Mouse (Mus musculus) neural tube, embryonic 13.5 days (tissue): ENCODE measurements around the gene Gm26558. TPM values are rescaled to one million over a fixed set of nuclear protein-coding genes. Genes with fewer than 3 reads are reported as not detected.
A peak's percentile ranks its signal among the peaks of the same experiment; 100 is the strongest.

Experiments used
- ATAC-seq: fragments of 200-750 bp; cut with Nextera tagmentation; 2 replicates; pipeline ENCODE4 v1.8.0; 2017; ENCODE audit warnings: low read depth, mild to moderate bottlenecking, moderate TSS enrichment, moderate library complexity
- H3K27ac ChIP-seq: fragments of 300-500 bp; sonication (generic); replicated peaks from 2 replicates; pipeline ENCODE4 v1.5.1; 2015; ENCODE audit warnings: moderate library complexity, mild to moderate bottlenecking, inconsistent platforms
- H3K27me3 ChIP-seq: fragments of 300-500 bp; sonication (generic); 2 replicates; pipeline ENCODE4 v1.6.1; 2015; ENCODE audit warnings: mild to moderate bottlenecking, inconsistent platforms
- H3K36me3 ChIP-seq: fragments of 300-500 bp; sonication (generic); 2 replicates; pipeline ENCODE4 v1.6.1; 2015; ENCODE audit warnings: mild to moderate bottlenecking, inconsistent platforms
- H3K4me1 ChIP-seq: fragments of 300-500 bp; sonication (generic); replicated peaks from 2 replicates; pipeline ENCODE4 v1.6.1; 2015; ENCODE audit warnings: inconsistent platforms
- H3K4me2 ChIP-seq: fragments of 300-500 bp; sonication (generic); 2 replicates; pipeline ENCODE4 v1.6.1; 2015; ENCODE audit warnings: inconsistent platforms, mild to moderate bottlenecking, moderate library complexity
- H3K4me3 ChIP-seq: fragments of 300-500 bp; sonication (generic); 2 replicates; pipeline ENCODE4 v1.5.1; 2015; ENCODE audit warnings: mild to moderate bottlenecking, inconsistent platforms
- H3K9ac ChIP-seq: fragments of 300-500 bp; sonication (generic); 2 replicates; pipeline ENCODE4 v1.6.1; 2015; ENCODE audit warnings: moderate library complexity, mild to moderate bottlenecking, inconsistent platforms
- H3K9me3 ChIP-seq: fragments of 300-500 bp; sonication (generic); 2 replicates; pipeline ENCODE4 v1.6.1; 2016; ENCODE audit warnings: inconsistent platforms
- WGBS: fragments of 180-500 bp; shearing (Covaris S2); methylation state at CpG from one replicate; pipeline ENCODE4 v1.1.7; 2015; 5-methylcytosine and 5-hydroxymethylcytosine counted together
- polyA plus RNA-seq: library from polyadenylated mRNA; unstranded; fragments of >200 nt; fragmentation: Nextera tagmentation; extraction: Ambion mirVana; gene quantifications from 2 replicates; pipeline ENCODE4 v1.2.1, GENCODE M21; 2015

Gm26558 gene
- polyA plus RNA-seq, 1 experiment from 2014 or later: 4.0 TPM

DNA sequence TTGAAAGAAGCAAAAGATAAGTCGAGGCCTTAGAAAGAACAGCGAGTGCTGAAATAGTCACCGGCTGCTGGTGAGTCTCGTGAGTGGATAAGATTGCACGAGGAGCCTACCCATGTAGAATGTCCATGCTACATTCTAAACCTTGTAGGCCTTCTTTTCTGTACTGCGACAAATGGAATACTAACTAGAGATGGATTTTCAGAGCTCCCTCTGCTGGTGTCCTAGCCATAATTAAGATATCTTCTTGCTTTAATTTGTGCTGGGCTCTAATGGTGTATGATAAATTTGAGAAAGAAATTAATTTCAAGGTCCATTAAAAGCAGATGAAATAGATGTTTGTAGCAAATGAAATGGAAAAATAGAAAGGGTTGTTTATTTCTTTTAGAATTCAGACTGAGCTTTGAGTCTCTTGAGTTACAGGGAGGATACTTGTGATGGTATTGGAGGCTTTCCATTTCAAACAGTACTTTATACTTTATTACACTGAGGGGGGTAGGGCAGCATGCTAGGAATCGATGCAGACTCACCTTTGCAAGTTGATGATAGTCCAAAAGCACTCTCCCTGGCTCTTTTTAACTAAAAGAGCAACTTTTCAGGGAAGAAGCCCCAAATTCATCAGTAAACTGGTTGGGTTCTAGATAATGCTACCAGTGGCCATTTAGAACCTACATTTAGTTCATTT, 11.7 kb upstream of the Gm26558 start:
- ATAC-seq: no peak
- H3K36me3 ChIP-seq: peaks cover 8% of the 10 kb centered on the region
- H3K27ac ChIP-seq: no peak overlapping the region
- no peaks in the 10 kb centered on the region for H3K4me1 ChIP-seq
- no peaks in the 10 kb centered on the region for H3K27me3 ChIP-seq
- no peaks in the 10 kb centered on the region for H3K9me3 ChIP-seq
- H3K4me3 ChIP-seq: no peak overlapping the region
- no peak overlapping the region for H3K9ac ChIP-seq
- 82% methylated on average over 7 of the region's 7 CpGs for WGBS
- no peak overlapping the region for H3K4me2 ChIP-seq

DNA sequence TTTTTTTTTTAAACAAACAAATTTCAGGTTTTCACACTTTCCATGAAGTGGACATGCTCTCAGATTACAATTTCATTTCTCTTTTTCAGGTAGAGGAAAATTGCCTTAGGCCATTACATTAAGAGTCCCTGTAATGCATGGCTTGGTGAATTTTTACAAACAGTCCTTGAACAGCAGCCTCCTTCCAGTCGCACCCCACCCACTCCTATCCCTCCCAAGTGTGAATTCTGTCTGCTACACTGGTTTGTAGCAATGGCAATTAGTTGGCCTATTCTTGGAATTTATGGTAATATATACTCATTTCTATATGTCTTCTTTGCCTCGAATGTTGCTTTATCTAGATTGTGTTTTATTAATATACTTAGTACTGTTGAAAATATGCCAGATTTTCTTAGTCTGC, 10.6 kb upstream of the Gm26558 start:
- no peak overlapping the region for H3K9ac ChIP-seq
- WGBS: 88% methylated on average over 2 of the region's 2 CpGs
- no peak for ATAC-seq
- no peaks in the 10 kb centered on the region for H3K36me3 ChIP-seq
- no peak overlapping the region for H3K4me2 ChIP-seq
- H3K27ac ChIP-seq: no peak overlapping the region
- H3K4me1 ChIP-seq: 0 out of 2 replicates have a peak, but pooled peaks cover 2% of the 10 kb centered on the region
- H3K27me3 ChIP-seq: no peaks in the 10 kb centered on the region
- no peaks in the 10 kb centered on the region for H3K9me3 ChIP-seq
- H3K4me3 ChIP-seq: no peak overlapping the region

DNA sequence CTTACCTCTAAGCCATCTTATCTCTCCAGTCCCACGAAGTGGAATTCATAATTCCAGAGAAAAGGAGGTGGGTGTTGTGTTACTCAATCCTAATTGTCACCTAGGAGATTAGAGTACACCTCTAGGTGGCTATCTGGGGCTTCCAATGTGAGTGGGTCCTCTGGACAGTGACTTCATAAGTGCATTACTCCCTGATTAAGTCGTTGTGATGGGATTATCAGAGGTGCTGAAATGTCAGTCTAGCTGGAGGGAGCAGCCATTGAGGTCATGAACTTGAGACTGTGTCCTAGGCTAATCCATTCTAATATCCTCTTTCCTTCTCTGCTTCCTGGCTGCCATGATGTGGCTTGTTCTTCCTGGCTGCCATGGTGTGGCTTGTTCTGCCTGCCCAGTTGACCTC, 8.0 kb upstream of the Gm26558 start:
- H3K4me1 ChIP-seq: 0 out of 2 replicates have a peak, but pooled peaks cover 4% of the 10 kb centered on the region
- H3K27me3 ChIP-seq: no peaks in the 10 kb centered on the region
- ATAC-seq: no peak
- no peak overlapping the region for H3K9ac ChIP-seq
- no peak overlapping the region for H3K27ac ChIP-seq
- no peak overlapping the region for H3K4me3 ChIP-seq
- no peaks in the 10 kb centered on the region for H3K9me3 ChIP-seq
- no peaks in the 10 kb centered on the region for H3K36me3 ChIP-seq
- WGBS: 78% methylated on average over 2 of the region's 2 CpGs
- no peak overlapping the region for H3K4me2 ChIP-seq

DNA sequence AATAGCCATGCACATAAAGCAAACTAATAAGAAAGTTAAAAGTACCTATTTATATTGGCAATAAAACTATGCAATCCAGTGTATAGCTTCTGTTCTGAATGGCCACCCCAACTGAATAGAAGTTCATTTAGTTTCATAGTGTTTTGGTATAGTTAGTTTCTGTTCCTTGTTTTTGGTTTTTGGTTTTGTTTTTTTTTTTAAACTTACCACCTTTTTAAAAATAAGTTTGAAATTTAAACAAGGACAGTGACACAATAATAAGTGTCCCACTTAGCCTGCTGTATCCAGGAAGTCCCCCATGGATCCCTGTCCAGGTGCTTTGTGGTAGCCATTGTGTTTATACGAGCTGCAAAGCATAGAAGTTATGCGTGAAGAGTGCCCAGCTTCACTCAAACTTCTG, 7.3 kb upstream of the Gm26558 start:
- 84% methylated on average over 2 of the region's 2 CpGs for whole genome bisulfite sequencing
- Histone ChIP-seq H3K27ac (no peak overlapping the region), H3K27me3 (no peaks in the 10 kb centered on the region), H3K4me1 (0 out of 2 replicates have a peak, but pooled peaks cover 4% of the 10 kb centered on the region), H3K9ac (no peak overlapping the region), H3K36me3 (no peaks in the 10 kb centered on the region), H3K9me3 (no peaks in the 10 kb centered on the region), H3K4me3 (no peak overlapping the region), H3K4me2 (no peak overlapping the region)
- ATAC-seq: no peak

DNA sequence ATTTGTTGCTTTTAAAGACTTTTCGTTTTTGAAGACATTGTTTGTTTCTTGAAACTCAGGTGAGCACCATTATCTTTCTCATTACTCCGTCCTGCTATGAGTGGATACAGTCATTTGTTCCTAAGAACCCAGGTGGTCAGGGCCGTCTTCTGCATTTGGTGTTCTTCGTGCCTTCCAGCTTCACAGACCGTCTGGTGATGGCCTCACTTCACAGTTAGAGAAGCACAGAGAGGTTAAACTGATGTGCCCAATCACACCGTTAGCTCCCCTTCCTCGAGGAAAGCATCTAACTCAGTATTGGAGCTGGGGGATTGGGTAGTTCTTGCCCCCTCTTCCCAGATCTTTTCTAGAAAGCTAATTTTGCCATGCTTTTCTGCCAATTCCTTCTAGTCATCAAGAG, 5.1 kb upstream of the Gm26558 start:
- no peak overlapping the region for H3K9ac ChIP-seq
- no peak for ATAC-seq
- WGBS: 93% methylated on average over 7 of the region's 7 CpGs

DNA sequence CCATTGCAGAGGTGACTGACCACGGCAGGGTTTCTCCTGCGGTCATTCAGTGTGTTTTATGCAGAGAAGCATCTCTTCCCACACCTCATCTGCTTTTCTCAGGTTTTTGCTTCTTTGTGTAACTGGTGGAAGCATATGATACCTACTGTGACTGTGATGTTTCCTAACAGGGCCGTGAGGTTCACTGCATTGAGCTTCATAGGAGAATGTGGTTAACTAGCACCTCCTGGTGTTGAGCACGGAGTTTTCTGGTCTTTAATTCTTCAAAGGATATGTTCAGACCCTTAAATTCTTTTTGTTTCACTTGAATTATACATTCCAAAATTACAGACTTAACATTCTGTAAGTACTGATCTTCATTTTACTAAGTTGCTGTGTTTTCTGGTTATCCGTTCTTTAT, 1.9 kb upstream of the Gm26558 start:
- H3K4me3 ChIP-seq: no peak overlapping the region
- no peaks in the 10 kb centered on the region for H3K36me3 ChIP-seq
- H3K4me2 ChIP-seq: peak overlapping the region; percentile 85; the same call in 1 of the 2 replicates
- H3K9ac ChIP-seq: no peak overlapping the region
- H3K27me3 ChIP-seq: no peaks in the 10 kb centered on the region
- no peaks in the 10 kb centered on the region for H3K9me3 ChIP-seq
- no peak for ATAC-seq
- H3K4me1 ChIP-seq: peaks cover 28% of the 10 kb centered on the region
- no peak overlapping the region for H3K27ac ChIP-seq
- 81% methylated on average over 5 of the region's 5 CpGs for WGBS

More for the DNA sequence above, 5.1 kb upstream of the Gm26558 start:
- Histone ChIP-seq H3K27me3 (no peaks in the 10 kb centered on the region), H3K36me3 (no peaks in the 10 kb centered on the region), H3K4me3 (no peak overlapping the region), H3K4me1 (peaks cover 22% of the 10 kb centered on the region), H3K27ac (no peak overlapping the region), H3K9me3 (no peaks in the 10 kb centered on the region), H3K4me2 (no peak overlapping the region)

DNA sequence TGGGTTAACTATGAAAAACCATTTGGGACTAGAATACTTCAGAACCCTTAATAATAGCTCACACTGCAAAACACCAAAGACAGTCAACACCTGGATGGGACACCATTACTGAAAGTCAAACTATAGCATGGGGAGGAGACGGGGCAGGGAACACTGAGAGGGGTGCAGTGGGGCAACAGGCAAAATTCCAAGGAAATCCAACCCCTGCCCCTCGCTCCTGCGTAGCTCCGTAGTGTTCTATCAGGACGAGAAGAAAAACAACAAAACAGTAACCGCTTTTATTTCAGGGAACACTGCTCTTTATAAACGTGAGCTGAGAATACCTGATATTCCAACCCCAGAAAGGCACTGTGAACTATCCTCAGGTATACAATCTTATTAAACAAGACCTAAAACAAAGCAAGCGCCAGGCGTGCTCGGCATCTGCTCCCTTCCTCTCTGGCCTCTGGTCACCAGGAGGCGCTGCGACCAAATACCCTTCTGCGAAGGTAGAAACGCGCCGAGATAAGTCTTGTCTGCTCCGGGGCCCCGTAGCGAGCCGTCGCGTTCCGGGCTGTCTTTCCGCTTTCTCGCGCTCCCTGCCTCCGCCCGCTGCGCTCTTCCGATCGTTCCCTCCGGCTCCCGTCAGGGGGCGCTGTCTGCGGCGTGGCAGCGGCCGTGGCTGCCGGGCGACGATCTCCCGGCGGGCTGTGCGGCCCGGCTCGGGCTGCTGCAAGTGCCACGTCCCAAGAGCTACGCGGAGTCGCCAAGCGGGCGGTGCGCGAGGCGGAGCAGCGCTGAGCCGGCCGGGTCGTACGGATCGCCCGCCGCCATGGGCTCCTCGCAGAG, 807 bp downstream of the Gm26558 start, which contains the start of gene Gorasp2:
Gorasp2 (plus strand) TSS at position 690 of the 828 bp plus-strand sequence.
- Histone ChIP-seq H3K4me3 (peak within 1 kb of the TSS; percentile 73), H3K27me3 (peaks cover 5% of the 10 kb centered on the region; the same call in 1 of the 2 replicates), H3K4me1 (peaks cover 23% of the 10 kb centered on the region), H3K36me3 (no peaks in the 10 kb centered on the region), H3K4me2 (peak within 1 kb of the TSS; percentile 85), H3K9me3 (no peaks in the 10 kb centered on the region), H3K9ac (peak within 1 kb of the TSS; percentile 96), H3K27ac (peak within 1 kb of the TSS; percentile 92)
- WGBS: 2% methylated on average over 64 of the region's 64 CpGs
- ATAC-seq: peak; percentile 96

DNA sequence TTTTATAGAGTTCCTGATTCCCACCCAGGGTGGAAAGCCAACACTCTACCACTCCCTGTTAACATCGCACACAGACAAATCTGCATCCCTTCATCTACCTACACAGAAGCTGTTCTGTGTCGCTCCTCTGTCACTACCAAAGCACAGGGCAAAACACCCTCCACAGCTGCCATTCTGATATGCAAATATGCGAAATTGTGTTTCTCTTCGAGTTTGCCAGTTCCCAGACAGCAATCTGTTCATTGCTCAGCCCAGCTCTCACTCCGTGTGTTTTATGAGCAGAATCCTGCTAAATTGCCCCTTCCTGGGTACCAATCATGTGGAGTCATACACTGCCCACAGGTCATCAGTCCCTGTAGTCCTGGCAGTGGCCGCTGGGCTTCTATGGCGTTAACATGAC, 4.8 kb downstream of the Gm26558 start:
- no peaks in the 10 kb centered on the region for H3K36me3 ChIP-seq
- WGBS: 62% methylated on average over 7 of the region's 7 CpGs
- no peaks in the 10 kb centered on the region for H3K9me3 ChIP-seq
- no peak for ATAC-seq
- peaks cover 6% of the 10 kb centered on the region for H3K4me1 ChIP-seq
- no peak overlapping the region for H3K27ac ChIP-seq
- no peak overlapping the region for H3K9ac ChIP-seq
- no peak overlapping the region for H3K4me3 ChIP-seq
- no peak overlapping the region for H3K4me2 ChIP-seq
- H3K27me3 ChIP-seq: peaks cover 5% of the 10 kb centered on the region; the same call in 1 of the 2 replicates

DNA sequence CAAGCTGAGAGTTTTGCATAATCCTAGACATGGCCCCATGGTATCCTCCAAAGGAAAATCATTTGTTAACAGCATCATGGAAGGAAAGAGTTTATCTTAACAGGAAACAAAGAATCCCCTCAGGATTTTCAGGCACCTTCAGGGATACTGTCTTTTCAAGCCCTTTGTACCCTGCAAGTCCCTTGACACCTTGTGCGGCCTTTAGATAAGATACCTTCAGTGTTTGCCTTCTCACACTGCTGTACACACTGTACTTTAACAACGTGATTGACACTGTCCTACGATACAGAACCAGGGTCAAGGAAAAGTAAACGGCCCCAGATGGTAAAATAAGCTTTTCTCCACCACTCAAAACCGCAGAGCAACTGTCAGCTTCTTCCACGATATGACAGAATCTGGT, 10.1 kb downstream of the Gm26558 start:
- WGBS: 72% methylated on average over 6 of the region's 6 CpGs
- no peak for ATAC-seq
- Histone ChIP-seq H3K4me1 (no peaks in the 10 kb centered on the region), H3K27me3 (no peaks in the 10 kb centered on the region; the same call in 1 of the 2 replicates), H3K9ac (no peak overlapping the region), H3K36me3 (no peaks in the 10 kb centered on the region), H3K4me2 (no peak overlapping the region), H3K4me3 (no peak overlapping the region), H3K27ac (no peak overlapping the region), H3K9me3 (no peaks in the 10 kb centered on the region)

DNA sequence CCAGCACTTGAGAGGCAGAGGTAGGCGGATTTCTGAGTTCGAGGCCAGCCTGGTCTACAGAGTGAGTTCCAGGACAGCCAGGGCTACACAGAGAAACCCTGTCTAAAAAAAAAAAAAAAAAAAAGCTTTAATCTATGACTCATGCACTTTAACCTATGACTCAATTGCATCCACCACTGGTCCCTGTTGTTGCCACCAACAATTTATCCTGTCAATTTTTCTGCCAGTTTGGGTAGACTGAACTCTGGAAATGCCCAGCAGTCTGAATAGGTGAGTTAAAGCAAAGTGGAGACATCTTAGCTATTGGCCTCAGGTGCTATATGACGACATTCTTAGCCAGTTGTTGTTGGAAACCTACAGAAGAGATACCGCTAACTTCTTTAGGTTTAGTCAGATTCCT, 12.4 kb downstream of the Gm26558 start:
- Histone ChIP-seq H3K4me2 (no peak overlapping the region), H3K4me3 (no peak overlapping the region), H3K9me3 (no peaks in the 10 kb centered on the region), H3K36me3 (no peaks in the 10 kb centered on the region), H3K27me3 (no peaks in the 10 kb centered on the region), H3K27ac (no peak overlapping the region), H3K4me1 (no peaks in the 10 kb centered on the region), H3K9ac (no peak overlapping the region)
- ATAC-seq: no peak
- 89% methylated on average over 4 of the region's 4 CpGs for WGBS

DNA sequence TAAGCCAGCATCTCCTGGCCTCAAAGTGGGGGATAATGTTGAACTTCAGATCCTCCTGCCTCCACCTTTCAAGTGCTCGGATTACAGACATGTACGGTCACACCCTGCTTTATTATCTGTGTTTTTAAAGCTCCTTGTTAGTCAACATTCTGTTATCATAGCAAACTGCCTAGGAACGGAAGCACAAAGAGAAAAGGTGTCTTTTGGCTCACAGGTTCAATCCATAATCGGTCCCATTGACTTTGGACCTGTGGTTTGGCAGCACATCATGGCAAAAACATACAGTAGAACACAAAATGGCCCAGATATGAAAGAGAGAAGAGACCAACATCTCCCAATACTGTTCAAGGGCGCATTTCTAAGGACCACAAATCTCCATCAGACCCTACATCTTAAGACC, 13.6 kb downstream of the Gm26558 start:
- Histone ChIP-seq H3K27me3 (no peaks in the 10 kb centered on the region), H3K27ac (no peak overlapping the region), H3K36me3 (no peaks in the 10 kb centered on the region), H3K9ac (no peak overlapping the region), H3K9me3 (no peaks in the 10 kb centered on the region), H3K4me1 (peaks cover 12% of the 10 kb centered on the region), H3K4me2 (no peak overlapping the region), H3K4me3 (no peak overlapping the region)
- no peak for ATAC-seq
- 86% methylated on average over 5 of the region's 5 CpGs for WGBS

DNA sequence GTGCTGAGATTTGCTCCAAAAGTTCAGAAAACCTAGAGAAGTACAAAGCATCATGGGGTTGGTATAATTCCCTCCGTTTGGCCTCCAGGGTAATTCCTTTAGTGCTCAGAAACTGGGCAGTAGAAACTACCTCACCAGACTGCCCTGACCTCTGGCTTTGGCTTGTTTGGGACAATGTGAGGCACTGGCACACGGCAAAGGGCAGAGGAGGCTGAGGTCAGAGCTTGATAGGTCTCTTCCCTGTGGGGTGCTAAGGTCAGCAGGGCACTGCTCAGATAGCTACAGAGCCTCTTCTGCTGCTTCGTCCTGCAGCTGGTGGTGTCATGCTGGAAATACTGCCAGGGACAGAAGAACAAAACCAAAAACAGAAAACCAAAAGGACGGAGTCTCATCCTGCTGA, 14.2 kb downstream of the Gm26558 start:
- H3K9me3 ChIP-seq: no peaks in the 10 kb centered on the region
- no peak overlapping the region for H3K4me3 ChIP-seq
- no peak overlapping the region for H3K9ac ChIP-seq
- no peaks in the 10 kb centered on the region for H3K27me3 ChIP-seq
- WGBS: 27% methylated on average over 4 of the region's 4 CpGs
- peaks cover 18% of the 10 kb centered on the region for H3K4me1 ChIP-seq
- H3K36me3 ChIP-seq: no peaks in the 10 kb centered on the region
- no peak overlapping the region for H3K4me2 ChIP-seq
- no peak for ATAC-seq
- no peak overlapping the region for H3K27ac ChIP-seq
